Mouse (Mus musculus): ENCODE data around the gene Hdac4.

The Hdac4 gene

GRCm38 (mm10) chr1:92178021-92178895 is 17.2 kb downstream of the Hdac4 start:
- peak; percentile 21 for DNase-seq (ENCODE audit: low spot score)

- no peak for DNase-seq (ENCODE audit: low spot score)
Observed at GRCm38 (mm10) chr1:92177599-92177998, 17.9 kb downstream of the Hdac4 start.

GRCm38 (mm10) chr1:92177196-92177595 is 18.3 kb downstream of the Hdac4 start:
- no peak for DNase-seq (ENCODE audit: low spot score)

DNA sequence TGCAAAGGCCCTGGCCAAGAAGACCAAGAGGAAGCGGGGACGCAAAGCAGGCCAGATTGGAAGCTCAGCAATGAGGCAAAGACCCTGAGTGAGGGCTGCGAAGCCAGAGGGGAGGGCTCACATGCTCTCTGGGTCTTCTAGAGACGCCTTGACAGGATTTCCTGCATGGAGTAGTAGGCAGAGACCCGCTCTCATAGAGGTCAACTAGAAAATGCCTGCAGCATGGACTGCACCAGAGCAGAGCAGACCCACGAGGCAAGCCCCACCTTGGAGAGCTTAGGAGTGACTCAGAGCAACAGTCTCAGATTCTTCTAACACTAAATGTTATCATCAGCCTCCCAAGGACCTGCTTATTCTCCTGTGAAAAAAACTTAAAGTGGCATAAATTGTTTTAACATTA is 20.2 kb downstream of the Hdac4 start:
- DNase-seq (ENCODE audit: low spot score), result no peak

DNA sequence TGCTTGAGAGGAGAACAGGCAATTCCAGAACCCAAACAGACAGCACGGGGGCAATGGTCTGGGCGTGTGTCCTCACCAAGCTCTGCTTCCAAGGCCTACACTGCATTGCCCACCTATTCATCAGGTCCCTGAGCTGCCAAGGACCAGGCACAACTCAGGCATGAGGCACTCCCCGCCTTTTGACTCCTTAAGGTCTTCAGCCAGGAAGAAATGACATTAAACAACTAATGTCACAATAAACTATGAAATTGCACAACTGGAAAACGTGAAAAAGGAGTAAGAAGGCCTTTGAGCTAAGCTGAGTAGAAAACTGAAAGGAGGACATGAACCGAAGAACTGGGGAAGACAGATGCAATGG is 20.6 kb downstream of the Hdac4 start:
- DNase-seq (ENCODE audit: low spot score), result no peak

GRCm38 (mm10) chr1:92174251-92174897 is 21.1 kb downstream of the Hdac4 start:
- DNase-seq (ENCODE audit: low spot score), result no peak

DNA sequence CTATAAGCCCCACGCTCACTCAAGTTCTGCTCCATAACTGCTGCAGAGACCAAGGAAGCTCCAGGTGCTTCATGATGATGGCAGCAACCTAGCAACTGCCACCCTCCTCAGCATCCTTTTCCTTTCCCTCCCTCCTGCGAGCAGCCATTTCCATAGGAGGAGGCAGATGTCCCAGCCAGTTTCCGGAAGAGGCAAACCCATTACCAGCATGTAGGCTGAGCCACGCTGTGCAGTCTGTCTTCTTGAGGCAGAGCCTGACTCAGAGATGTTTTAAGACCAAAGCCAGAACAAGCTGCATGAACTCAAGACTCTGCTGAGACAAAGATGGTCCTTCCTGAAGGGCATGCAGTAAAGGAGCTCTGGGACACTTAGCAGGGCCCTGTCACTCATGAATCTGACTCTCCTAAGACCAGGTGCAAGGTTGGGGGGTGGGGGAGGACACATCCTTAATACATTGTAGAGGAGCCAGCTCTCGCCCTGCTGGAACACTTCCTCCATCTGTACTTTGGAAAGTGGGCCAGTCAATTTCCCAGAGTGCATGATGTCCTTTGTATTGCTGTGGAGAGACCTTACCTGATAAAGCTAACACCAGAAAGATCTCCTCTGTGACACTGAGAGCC is 24.8 kb downstream of the Hdac4 start:
- DNase-seq (ENCODE audit: low spot score), result no peak

- DNase-seq (ENCODE audit: low spot score), result no peak
Observed at GRCm38 (mm10) chr1:92169776-92170055, 25.8 kb downstream of the Hdac4 start.

DNA sequence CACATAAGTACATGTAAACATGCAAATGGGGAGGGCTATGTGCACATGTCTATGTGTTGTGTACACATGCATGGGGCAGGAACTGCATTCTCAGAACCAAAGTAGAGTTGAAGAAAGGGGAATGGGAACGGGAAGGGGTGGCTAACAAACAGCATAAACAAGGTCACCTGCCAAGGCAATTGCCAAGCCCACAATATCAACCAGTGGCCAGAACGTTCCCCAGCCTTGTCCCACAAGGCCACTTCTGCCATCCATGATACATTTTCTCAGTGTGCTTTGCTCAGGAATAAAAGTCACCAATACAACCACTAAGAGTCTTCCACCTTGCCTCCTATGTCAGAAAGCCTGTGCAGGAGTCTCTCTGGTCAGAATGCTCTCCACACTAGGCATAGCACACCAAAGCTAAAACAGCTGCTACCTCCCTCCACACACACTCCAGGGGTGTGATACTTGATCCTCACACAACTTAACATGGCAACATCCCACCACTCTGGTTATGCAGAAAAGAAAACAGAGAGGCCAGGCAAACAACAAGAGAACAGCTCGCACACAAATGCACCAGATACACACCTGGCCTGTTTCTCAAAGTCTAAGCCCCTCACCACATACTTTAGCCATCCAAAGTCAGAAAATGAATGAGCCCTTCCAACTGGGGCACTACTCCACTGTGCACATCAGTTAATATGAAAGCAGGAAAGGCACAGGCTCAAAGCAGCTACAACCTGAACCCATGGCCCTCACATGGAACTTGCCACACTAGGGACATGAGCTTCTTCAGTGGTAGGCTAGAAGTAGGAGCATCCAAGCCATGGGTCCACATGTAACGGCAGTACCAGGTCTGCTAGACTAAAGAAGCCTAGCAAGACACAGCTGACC is 26.4 kb downstream of the Hdac4 start:
- no peak for DNase-seq (ENCODE audit: low spot score)

DNA sequence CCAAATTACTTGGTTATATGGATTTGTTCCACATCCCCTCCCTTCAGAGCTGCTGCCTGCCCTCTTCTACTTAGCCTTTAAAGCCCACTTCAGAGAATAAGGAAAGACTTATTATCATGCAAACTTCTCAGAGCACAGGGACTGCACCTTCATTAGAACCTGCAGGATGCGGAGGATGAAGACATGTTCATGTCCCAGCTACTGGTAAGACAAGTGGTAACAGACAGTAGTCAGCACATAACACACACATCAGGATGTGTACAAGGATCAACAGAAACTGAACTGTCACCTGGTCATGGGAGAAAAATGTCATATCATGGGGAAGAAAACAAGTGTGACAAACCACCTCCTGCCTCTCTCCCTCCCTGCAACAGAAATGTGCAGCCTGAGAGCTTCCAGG is 31.6 kb downstream of the Hdac4 start:
- DNase-seq (ENCODE audit: low spot score), result no peak

DNA sequence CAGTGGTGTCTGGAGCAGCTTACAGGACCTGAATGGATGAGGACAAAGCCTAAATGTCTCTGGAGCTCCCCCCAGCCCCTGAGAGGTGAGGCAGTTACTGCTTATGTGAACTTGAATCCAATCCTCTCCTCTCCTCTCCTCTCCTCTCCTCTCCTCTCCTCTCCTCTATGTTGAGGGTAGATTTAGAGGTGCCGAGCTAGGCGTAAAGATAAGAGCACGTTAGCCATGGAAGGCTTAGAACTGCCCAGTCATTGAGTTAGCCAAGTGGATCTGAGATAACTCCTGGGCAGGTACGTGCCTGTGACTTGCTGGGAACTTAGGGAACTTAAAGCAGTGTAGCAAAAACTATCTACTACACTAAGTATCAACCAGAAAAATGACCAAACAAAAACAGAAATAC is 35.7 kb downstream of the Hdac4 start:
- DNase-seq (ENCODE audit: low spot score), result no peak

GRCm38 (mm10) chr1:92150201-92150600 is 45.3 kb downstream of the Hdac4 start:
- no peak for DNase-seq (ENCODE audit: low spot score)

DNA sequence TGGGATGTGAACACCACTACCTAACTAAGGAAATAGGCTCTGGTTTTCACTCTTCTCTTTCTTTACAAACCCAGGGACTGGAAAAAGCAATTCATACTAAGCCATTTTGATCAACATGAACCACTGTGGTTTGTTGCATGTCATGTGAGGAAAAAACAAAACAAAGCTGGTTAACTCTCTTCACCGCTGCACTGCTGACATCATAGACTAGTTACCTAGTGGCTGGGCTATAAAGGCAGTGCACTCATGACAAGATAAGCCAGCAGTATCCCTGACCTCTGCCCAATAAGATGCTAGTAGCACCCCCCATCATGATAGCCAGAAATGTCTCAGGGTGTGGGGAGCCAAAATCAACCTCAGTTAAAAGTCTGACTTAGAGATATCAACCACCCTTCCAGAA is 47.0 kb downstream of the Hdac4 start:
- no peak for DNase-seq (ENCODE audit: low spot score)

- no peak for DNase-seq (ENCODE audit: low spot score)
Observed at GRCm38 (mm10) chr1:92144868-92145534, 50.5 kb downstream of the Hdac4 start.

DNA sequence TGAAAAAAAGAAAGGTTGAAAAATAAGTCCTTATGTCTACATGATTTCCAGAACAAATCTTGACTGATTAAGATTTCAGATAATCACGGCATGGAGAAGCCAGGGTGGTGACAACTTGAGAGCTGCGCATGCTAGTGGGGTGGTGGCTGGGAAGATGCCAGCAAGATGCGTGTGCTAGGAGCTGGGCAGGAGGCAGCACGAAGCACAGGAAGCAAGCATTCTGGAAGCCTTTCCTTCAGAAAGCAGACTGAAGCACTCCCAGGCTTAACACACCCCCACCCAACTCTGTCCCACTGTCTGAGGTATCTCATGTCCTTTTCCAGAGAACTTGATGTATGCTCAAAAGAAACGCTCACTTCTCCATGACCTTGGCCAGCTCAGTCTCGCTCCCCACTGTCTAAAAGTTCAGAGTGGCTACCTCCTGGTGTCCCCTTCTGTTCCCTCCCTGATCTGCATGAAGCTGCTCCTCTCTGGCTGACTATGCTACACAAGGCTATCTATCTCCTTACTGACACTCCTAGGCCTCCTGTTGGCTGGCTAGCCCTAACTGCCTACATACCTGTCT is 52.1 kb downstream of the Hdac4 start:
- DNase-seq (ENCODE audit: low spot score), result no peak

DNA sequence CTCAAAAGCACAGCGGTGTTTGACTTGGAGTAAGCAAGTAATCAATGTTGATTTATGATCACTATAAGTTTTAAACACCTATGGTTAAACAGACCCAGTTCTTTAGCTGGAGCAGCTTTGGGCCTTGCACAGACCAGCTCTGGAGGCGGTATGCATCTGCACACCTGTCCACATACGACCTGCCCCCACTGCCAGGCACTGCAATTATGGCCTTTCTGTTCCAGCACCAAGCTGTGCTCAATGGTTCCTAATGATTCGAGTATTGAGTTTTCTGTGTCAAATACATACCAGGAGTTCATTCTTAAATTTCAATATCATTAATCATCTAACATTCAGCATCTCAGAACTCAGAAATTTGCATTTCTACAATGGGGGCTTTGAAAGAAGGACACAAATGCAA is 52.7 kb downstream of the Hdac4 start:
- no peak for DNase-seq (ENCODE audit: low spot score)

GRCm38 (mm10) chr1:92139001-92139400 is 56.5 kb downstream of the Hdac4 start:
- DNase-seq (ENCODE audit: low spot score), result no peak

DNA sequence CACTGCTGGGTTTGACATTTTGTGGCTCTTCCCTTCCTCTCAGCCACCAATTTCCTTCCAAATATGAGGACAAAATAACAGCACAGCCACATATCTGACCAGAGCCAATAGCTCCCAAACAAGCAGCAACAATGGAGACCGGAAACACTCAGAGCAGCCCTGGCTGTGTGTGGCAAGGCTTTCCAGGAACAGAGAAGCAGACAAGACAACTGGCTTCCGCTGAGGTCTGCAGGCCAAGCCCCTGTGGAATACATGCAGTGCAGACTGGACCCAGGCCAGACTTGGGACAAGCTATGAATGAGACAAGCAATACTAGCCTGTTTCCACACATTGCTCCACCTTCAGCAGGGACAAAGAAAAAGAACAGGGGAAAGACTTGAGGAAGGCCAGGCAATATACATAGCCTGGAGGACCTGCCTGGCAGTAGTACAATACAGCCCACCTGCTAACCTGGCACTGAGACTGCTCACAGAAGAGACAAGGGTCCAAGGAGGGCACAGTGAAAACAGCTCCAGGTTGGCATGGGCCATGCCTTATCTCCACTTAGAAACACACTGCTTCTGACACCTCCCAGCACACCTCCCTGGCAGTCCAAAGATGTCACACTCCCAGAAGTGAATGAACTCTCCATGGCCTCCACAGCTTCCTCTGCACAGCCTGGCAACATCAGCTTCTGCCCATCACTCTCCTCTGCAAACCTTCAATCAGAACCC is 58.2 kb downstream of the Hdac4 start:
- DNase-seq (ENCODE audit: low spot score), result peak; percentile 45

DNA sequence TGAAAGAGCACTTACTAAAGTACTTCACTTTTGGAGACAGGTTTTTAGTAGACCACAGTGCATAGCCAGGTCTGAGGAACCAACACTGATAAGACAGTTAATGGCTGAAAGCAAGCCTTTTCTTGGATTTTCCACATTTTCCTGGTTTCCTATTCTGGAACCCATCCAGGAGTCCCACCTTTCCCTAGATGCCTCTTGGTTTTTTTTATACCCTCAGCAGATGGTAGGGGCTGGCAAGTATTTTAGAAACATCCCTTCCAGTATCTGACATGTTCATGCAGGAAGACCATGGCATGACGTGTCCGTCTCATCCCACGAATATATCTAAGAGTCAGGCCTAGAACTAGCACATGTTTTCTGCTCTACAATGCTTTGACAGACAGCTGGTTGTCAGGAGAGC is 59.1 kb downstream of the Hdac4 start:
- DNase-seq (ENCODE audit: low spot score), result no peak

DNA sequence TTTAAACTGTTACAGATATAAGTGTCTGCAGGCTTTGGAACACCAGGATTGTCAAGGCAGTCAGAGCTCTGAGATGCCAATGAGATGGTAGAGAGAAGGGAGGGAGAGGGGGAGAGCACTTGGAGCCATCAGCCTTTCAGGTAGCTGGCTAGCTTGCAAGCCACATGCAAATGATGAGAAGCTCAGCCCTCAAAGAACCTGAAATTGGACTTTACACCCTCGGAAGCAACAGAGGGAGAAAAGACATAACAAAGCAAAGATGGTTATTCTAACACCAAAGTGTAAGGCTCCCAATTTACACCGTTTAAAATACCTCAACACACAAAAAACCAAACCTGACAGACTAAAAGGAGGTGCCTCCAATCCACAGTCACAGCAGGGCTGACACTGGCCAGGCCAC is 63.3 kb downstream of the Hdac4 start:
- no peak for DNase-seq (ENCODE audit: low spot score)

All from ovary, postnatal 36 days (tissue).